Mouse (Mus musculus) C2C12 (cell line): Measurements from ENCODE around the gene Adgb. TPM values are rescaled to one million over a fixed set of nuclear protein-coding genes. Genes with fewer than 3 reads are reported as not detected.
"Not testable (repeated sequence)": the region's sequence is repeated elsewhere in the genome, so short reads cannot be mapped to it uniquely, and the experiment has no call there.

Experiments used
- H3K27me3 ChIP-seq: one replicate; pipeline ENCODE4 v1.6.1; 2011; ENCODE audit not compliant: control insufficient read depth, insufficient read depth, insufficient read length
- H3K36me3 ChIP-seq: one replicate; pipeline ENCODE4 v1.6.1; 2011; ENCODE audit not compliant: control insufficient read depth, insufficient read depth
- H3K4me3 ChIP-seq: one replicate; pipeline ENCODE4 v1.5.1; 2011; ENCODE audit warnings: mild to moderate bottlenecking, control low read depth; ENCODE audit not compliant: poor library complexity, insufficient read depth, severe bottlenecking
- H3K79me2 ChIP-seq: one replicate; pipeline ENCODE4 v1.6.1; 2011; ENCODE audit not compliant: control insufficient read depth, insufficient read depth
- H3K79me3 ChIP-seq: one replicate; pipeline ENCODE4 v1.6.1; 2011; ENCODE audit warnings: low read depth, control low read depth
- H3ac ChIP-seq: one replicate; pipeline ENCODE3; 2011; ENCODE audit warnings: low read depth; ENCODE audit not compliant: control insufficient read depth, insufficient read length
- CEBPB ChIP-seq: IDR thresholded peaks from one replicate; pipeline ENCODE4 v1.6.1; 2011; ENCODE audit warnings: low read depth, mild to moderate bottlenecking, control low read depth, moderate library complexity
- CTCF ChIP-seq: IDR thresholded peaks from one replicate; pipeline ENCODE4 v1.5.1; 2011; ENCODE audit not compliant: control insufficient read depth, insufficient read depth, insufficient read length
- FOSL1 ChIP-seq: IDR thresholded peaks from one replicate; pipeline ENCODE4 v1.8.0; 2011; ENCODE audit warnings: mild to moderate bottlenecking, low read length; ENCODE audit not compliant: poor library complexity, insufficient read depth, severe bottlenecking
- MAX ChIP-seq: IDR thresholded peaks from one replicate; pipeline ENCODE4 v1.6.1; 2011; ENCODE audit warnings: mild to moderate bottlenecking, control low read depth
- MYOD1 ChIP-seq: IDR thresholded peaks from one replicate; pipeline ENCODE4 v1.6.1; 2011; ENCODE audit warnings: low read depth; ENCODE audit not compliant: control insufficient read depth, insufficient read length
- MYOG ChIP-seq: IDR thresholded peaks from one replicate; pipeline ENCODE4 v1.6.1; 2011; ENCODE audit not compliant: control insufficient read depth, insufficient read length; ENCODE audit errors: extremely low read depth
- USF1 ChIP-seq: IDR thresholded peaks from one replicate; pipeline ENCODE4 v1.6.1; 2011; ENCODE audit warnings: low read depth, mild to moderate bottlenecking, control low read depth, moderate library complexity
- long read RNA-seq, 2 experiments: library from polyadenylated mRNA; unstranded; transcript quantifications; one replicate each; pipeline ENCODE4 v2.0.0; 2019 to 2020
- polyA plus RNA-seq: library from polyadenylated mRNA; unstranded; fragments of >200 nt; fragmentation: generic; extraction: Trizol; gene quantifications from one replicate; pipeline ENCODE4 v1.2.1, GENCODE M21; 2012; ENCODE audit warnings: missing spikeins

The Adgb gene
- polyA plus RNA-seq: not detected
- long read RNA-seq, experiment 1: 0 reads
- long read RNA-seq, experiment 2, partial matches to known transcripts: 0 of 1 reads
- long read RNA-seq, experiment 2, other reads (novel, unspliced or antisense): 1 of 1 reads

GRCm38 (mm10) chr10:10471961-10472610 is at the start of gene Adgb:
Adgb (minus strand) TSS chr10:10472326.
- H3K79me2 ChIP-seq: no peaks in the 10 kb centered on the region
- no peaks in the 10 kb centered on the region for H3K36me3 ChIP-seq
- H3K4me3 ChIP-seq: no peak within 1 kb of the TSS
- H3K79me3 ChIP-seq: no peaks in the 10 kb centered on the region
- TF ChIP-seq MYOG: no peak
- TF ChIP-seq USF1: no peak
- no peak for TF ChIP-seq CTCF
- no peak for TF ChIP-seq CEBPB
- TF ChIP-seq MYOD1: no peak
- TF ChIP-seq MAX: no peak
- no peak for TF ChIP-seq FOSL1
- no peak within 1 kb of the TSS for H3ac ChIP-seq
- H3K27me3 ChIP-seq: peaks cover 3% of the 10 kb centered on the region

- Histone ChIP-seq H3ac (no peak overlapping the region), H3K79me2 (no peaks in the 10 kb centered on the region), H3K27me3 (no peaks in the 10 kb centered on the region), H3K79me3 (no peaks in the 10 kb centered on the region), H3K36me3 (no peaks in the 10 kb centered on the region), H3K4me3 (no peak overlapping the region)
- TF ChIP-seq CTCF: no peak
- no peak for TF ChIP-seq CEBPB
- TF ChIP-seq MAX: no peak
- no peak for TF ChIP-seq FOSL1
Measured at GRCm38 (mm10) chr10:10480139-10480538, 8.0 kb upstream of the Adgb start.

GRCm38 (mm10) chr10:10477429-10477828 is 5.3 kb upstream of the Adgb start:
- not testable (repeated sequence) for H3K79me3 ChIP-seq, H3K4me3 ChIP-seq, H3K79me2 ChIP-seq, H3K36me3 ChIP-seq, H3K27me3 ChIP-seq, H3ac ChIP-seq

GRCm38 (mm10) chr10:10476956-10477355 is 4.8 kb upstream of the Adgb start:
- TF ChIP-seq MYOG (no peak), CTCF (no peak), USF1 (no peak), MYOD1 (no peak)
- H3K27me3 ChIP-seq: peaks cover 3% of the 10 kb centered on the region
- H3K79me3 ChIP-seq: no peaks in the 10 kb centered on the region
- H3ac ChIP-seq: no peak overlapping the region
- H3K36me3 ChIP-seq: no peaks in the 10 kb centered on the region
- H3K4me3 ChIP-seq: no peak overlapping the region
- no peaks in the 10 kb centered on the region for H3K79me2 ChIP-seq

- H3ac ChIP-seq: no peak overlapping the region
- no peak for TF ChIP-seq USF1
- TF ChIP-seq CEBPB: no peak
- no peak for TF ChIP-seq MAX
- TF ChIP-seq CTCF: no peak
- TF ChIP-seq FOSL1: no peak
- no peak for TF ChIP-seq MYOD1
- peaks cover 3% of the 10 kb centered on the region for H3K27me3 ChIP-seq
- H3K79me3 ChIP-seq: no peaks in the 10 kb centered on the region
- H3K36me3 ChIP-seq: no peaks in the 10 kb centered on the region
- no peak overlapping the region for H3K4me3 ChIP-seq
- H3K79me2 ChIP-seq: no peaks in the 10 kb centered on the region
Measured at GRCm38 (mm10) chr10:10476549-10476948, 4.4 kb upstream of the Adgb start.

GRCm38 (mm10) chr10:10468699-10469547 is 3.2 kb downstream of the Adgb start:
- H3K79me3 ChIP-seq: no peaks in the 10 kb centered on the region
- peaks cover 3% of the 10 kb centered on the region for H3K27me3 ChIP-seq
- no peak for TF ChIP-seq MYOD1
- TF ChIP-seq MAX: no peak
- no peak for TF ChIP-seq MYOG
- no peak for TF ChIP-seq FOSL1
- no peak for TF ChIP-seq USF1
- TF ChIP-seq CEBPB: no peak
- TF ChIP-seq CTCF: no peak
- no peaks in the 10 kb centered on the region for H3K79me2 ChIP-seq
- no peak overlapping the region for H3K4me3 ChIP-seq
- H3ac ChIP-seq: no peak overlapping the region
- no peaks in the 10 kb centered on the region for H3K36me3 ChIP-seq
